Mouse (Mus musculus) liver, embryonic 14.5 days (tissue): ENCODE measurements at regions not wholly inside any gene's neighbourhood (a gene's known extent, or its start where the extent isn't known, plus 50 kb on each side); places are given as distances from the start of the nearest gene placed in this dataset.
A peak's percentile ranks its signal among the peaks of the same experiment; 100 is the strongest.

ENCODE experiments used
- ATAC-seq: fragments of 200-750 bp; cut with Nextera tagmentation; 2 replicates; pipeline ENCODE4 v1.8.0; 2017; ENCODE audit warnings: moderate number of reproducible peaks, mild to moderate bottlenecking, moderate library complexity; ENCODE audit not compliant: insufficient read depth
- DNase-seq, 3 experiments: peaks; one replicate each; pipeline ENCODE4 v3.0.0-alpha.2; 2012 to 2013; ENCODE audit warnings: low read depth in 3 of 3, low spot score in 3 of 3
- H3K27ac ChIP-seq: fragments of 300-500 bp; sonication (generic); 2 replicates; pipeline ENCODE4 v1.5.1; 2014; ENCODE audit warnings: moderate library complexity, mild to moderate bottlenecking, control low read depth, inconsistent platforms
- H3K27me3 ChIP-seq: fragments of 300-500 bp; sonication (generic); 2 replicates; pipeline ENCODE4 v1.6.1; 2014; ENCODE audit warnings: mild to moderate bottlenecking, low read length, moderate library complexity; ENCODE audit not compliant: control insufficient read depth, insufficient read depth
- H3K36me3 ChIP-seq: fragments of 300-500 bp; sonication (generic); replicated peaks from 2 replicates; pipeline ENCODE4 v1.6.1; 2014; ENCODE audit warnings: low read depth; ENCODE audit not compliant: control insufficient read depth, insufficient read depth
- H3K4me1 ChIP-seq, 2 experiments: fragments of 200-500 bp in 1 of 2; fragments of 300-500 bp in 1 of 2; sonication (generic) in 1 of 2; replicated peaks; 2 replicates each; pipeline ENCODE4 v1.6.1; 2012 to 2014; ENCODE audit warnings: antibody characterized with exemption in 1 of 2, inconsistent platforms in 1 of 2, low read length in 1 of 2; ENCODE audit not compliant: control insufficient read depth in 2 of 2, insufficient read depth in 2 of 2
- H3K4me2 ChIP-seq: fragments of 300-500 bp; sonication (generic); 2 replicates; pipeline ENCODE4 v1.6.1; 2014; ENCODE audit warnings: low read depth, mild to moderate bottlenecking, control low read depth, moderate library complexity
- H3K4me3 ChIP-seq, 2 experiments: fragments of 200-500 bp in 1 of 2; fragments of 300-500 bp in 1 of 2; sonication (generic) in 1 of 2; 2 replicates each; pipeline ENCODE4 v1.5.1; 2012 to 2014; ENCODE audit warnings: low read depth in 2 of 2, low read length in 2 of 2, mild to moderate bottlenecking in 2 of 2, control low read depth in 1 of 2, inconsistent platforms in 1 of 2, moderate library complexity in 1 of 2; ENCODE audit not compliant: insufficient read depth in 1 of 2
- H3K9ac ChIP-seq: fragments of 300-500 bp; sonication (generic); replicated peaks from 2 replicates; pipeline ENCODE4 v1.6.1; 2014; ENCODE audit warnings: mild to moderate bottlenecking, control low read depth, moderate library complexity
- H3K9me3 ChIP-seq: fragments of 300-500 bp; sonication (generic); 2 replicates; pipeline ENCODE4 v1.6.1; 2016; ENCODE audit warnings: low read length, mixed read lengths; ENCODE audit not compliant: control insufficient read depth
- CTCF ChIP-seq: IDR thresholded peaks from 2 replicates; pipeline ENCODE4 v1.5.1; 2016; ENCODE audit warnings: antibody characterized with exemption, low read depth, control low read depth
- EP300 ChIP-seq: IDR thresholded peaks from 2 replicates; pipeline ENCODE4 v1.6.1; 2016; ENCODE audit warnings: antibody characterized with exemption, low read depth
- WGBS: fragments of 180-500 bp; shearing (Covaris S2); extraction: QIAGEN DNeasy Blood & Tissue Kit; methylation state at CpG from one replicate; pipeline ENCODE4 v1.1.7; 2014; ENCODE audit not compliant: insufficient replicate concordance; 5-methylcytosine and 5-hydroxymethylcytosine counted together

GRCm38 (mm10) chr4:84060187-84060586 lies 534.8 kb downstream of the Ccdc171 start:
- Histone ChIP-seq H3K4me1 (no peaks in the 10 kb centered on the region), H3K36me3 (no peaks in the 10 kb centered on the region), H3K4me3 (no peak overlapping the region), H3K9me3 (no peaks in the 10 kb centered on the region), H3K9ac (no peak overlapping the region), H3K27ac (no peak overlapping the region), H3K27me3 (no peaks in the 10 kb centered on the region), H3K4me2 (no peak overlapping the region)
- DNase-seq (no peak), ATAC-seq (no peak)
- no peak for TF ChIP-seq CTCF
- no peak for TF ChIP-seq EP300
- 7% methylated on average over 2 of the region's 2 CpGs for WGBS

GRCm38 (mm10) chr4:84063755-84064154 lies 538.4 kb downstream of the Ccdc171 start:
- peaks cover 0 to 4% of the 10 kb centered on the region in 2 experiments; a peak in 1 of 4 replicates for H3K4me1 ChIP-seq
- H3K9me3 ChIP-seq = no peaks in the 10 kb centered on the region
- H3K27ac ChIP-seq = no peak overlapping the region
- no peak for ATAC-seq
- no peak for DNase-seq
- H3K9ac ChIP-seq = no peak overlapping the region
- WGBS = 64% methylated on average over 5 of the region's 5 CpGs
- no peak overlapping the region for H3K4me3 ChIP-seq
- H3K36me3 ChIP-seq = no peaks in the 10 kb centered on the region
- no peak for TF ChIP-seq EP300
- no peak for TF ChIP-seq CTCF
- H3K27me3 ChIP-seq = no peaks in the 10 kb centered on the region
- H3K4me2 ChIP-seq = no peak overlapping the region

- WGBS = 22% methylated on average over 15 of the region's 15 CpGs
- H3K27me3 ChIP-seq = no peaks in the 10 kb centered on the region
- no peak overlapping the region for H3K9ac ChIP-seq
- H3K4me3 ChIP-seq = no peak overlapping the region
- DNase-seq (no peak), ATAC-seq (no peak)
- TF ChIP-seq CTCF (peak; percentile 82), EP300 (no peak)
- no peaks in the 10 kb centered on the region for H3K9me3 ChIP-seq
- H3K4me1 ChIP-seq = peaks cover 0 to 7% of the 10 kb centered on the region in 2 experiments; a peak in 1 of 4 replicates
- H3K36me3 ChIP-seq = no peaks in the 10 kb centered on the region
- no peak overlapping the region for H3K27ac ChIP-seq
- H3K4me2 ChIP-seq = no peak overlapping the region
Observed at GRCm38 (mm10) chr4:84064614-84065456, 539.5 kb downstream of the Ccdc171 start.

GRCm38 (mm10) chr4:84065457-84066124 lies 540.2 kb downstream of the Ccdc171 start:
- ATAC-seq = no peak
- no peak overlapping the region for H3K4me2 ChIP-seq
- H3K27me3 ChIP-seq = no peaks in the 10 kb centered on the region
- no peak overlapping the region for H3K9ac ChIP-seq
- peaks cover 0 to 7% of the 10 kb centered on the region in 2 experiments; a peak in 1 of 4 replicates for H3K4me1 ChIP-seq
- H3K4me3 ChIP-seq = no peak overlapping the region
- no peak for DNase-seq
- no peak overlapping the region for H3K27ac ChIP-seq
- TF ChIP-seq CTCF (no peak), EP300 (no peak)
- WGBS = 44% methylated on average over 12 of the region's 12 CpGs
- H3K9me3 ChIP-seq = no peaks in the 10 kb centered on the region
- H3K36me3 ChIP-seq = no peaks in the 10 kb centered on the region

- TF ChIP-seq CTCF (no peak), EP300 (no peak)
- Histone ChIP-seq H3K9ac (no peak overlapping the region), H3K4me3 (no peak overlapping the region), H3K4me2 (no peak overlapping the region), H3K9me3 (no peaks in the 10 kb centered on the region), H3K27ac (no peak overlapping the region), H3K27me3 (no peaks in the 10 kb centered on the region), H3K4me1 (peaks cover 0 to 7% of the 10 kb centered on the region in 2 experiments; a peak in 1 of 4 replicates), H3K36me3 (no peaks in the 10 kb centered on the region)
- ATAC-seq = no peak
- WGBS = 60% methylated on average over 14 of the region's 14 CpGs
- DNase-seq = no peak
Observed at GRCm38 (mm10) chr4:84067931-84068575, 542.7 kb downstream of the Ccdc171 start.
